Mouse (Mus musculus): ENCODE data around the gene Smoc1. TPM values are rescaled to one million over a fixed set of nuclear protein-coding genes. Genes with fewer than 3 reads are reported as not detected.

Gene Smoc1
- 0.50 TPM for polyA plus RNA-seq (2017; shearing (Covaris generic))

GRCm38 (mm10) chr12:81026277-81026994 lies at the start of gene Smoc1:
Gene Smoc1 (plus strand): TSS chr12:81026808.

Other genes with a start within 250 kb of the Smoc1 start
- gene Susd6, start 236.3 kb upstream of the Smoc1 start, polyA plus RNA-seq (2017; shearing (Covaris generic)), result 39.4 TPM
- gene Srsf5, start 81.3 kb upstream of the Smoc1 start, polyA plus RNA-seq (2017; shearing (Covaris generic)), result 953 TPM
- 0.41 TPM for gene Slc10a1, start 58.1 kb upstream of the Smoc1 start, polyA plus RNA-seq (2017; shearing (Covaris generic))